Mouse (Mus musculus) C2C12 (cell line): ENCODE results near the gene Il33.

Source experiments
- CEBPB ChIP-seq: IDR thresholded peaks from one replicate; pipeline ENCODE4 v1.6.1; 2011; ENCODE audit warnings: low read depth, mild to moderate bottlenecking, control low read depth, moderate library complexity
- CTCF ChIP-seq: IDR thresholded peaks from one replicate; pipeline ENCODE4 v1.5.1; 2011; ENCODE audit not compliant: control insufficient read depth, insufficient read depth, insufficient read length
- FOSL1 ChIP-seq: IDR thresholded peaks from one replicate; pipeline ENCODE4 v1.8.0; 2011; ENCODE audit warnings: mild to moderate bottlenecking, low read length; ENCODE audit not compliant: poor library complexity, insufficient read depth, severe bottlenecking
- MAX ChIP-seq: IDR thresholded peaks from one replicate; pipeline ENCODE4 v1.6.1; 2011; ENCODE audit warnings: mild to moderate bottlenecking, control low read depth
- MYOD1 ChIP-seq: IDR thresholded peaks from one replicate; pipeline ENCODE4 v1.6.1; 2011; ENCODE audit warnings: low read depth; ENCODE audit not compliant: control insufficient read depth, insufficient read length
- MYOG ChIP-seq: IDR thresholded peaks from one replicate; pipeline ENCODE4 v1.6.1; 2011; ENCODE audit not compliant: control insufficient read depth, insufficient read length; ENCODE audit errors: extremely low read depth
- USF1 ChIP-seq: IDR thresholded peaks from one replicate; pipeline ENCODE4 v1.6.1; 2011; ENCODE audit warnings: low read depth, mild to moderate bottlenecking, control low read depth, moderate library complexity

DNA sequence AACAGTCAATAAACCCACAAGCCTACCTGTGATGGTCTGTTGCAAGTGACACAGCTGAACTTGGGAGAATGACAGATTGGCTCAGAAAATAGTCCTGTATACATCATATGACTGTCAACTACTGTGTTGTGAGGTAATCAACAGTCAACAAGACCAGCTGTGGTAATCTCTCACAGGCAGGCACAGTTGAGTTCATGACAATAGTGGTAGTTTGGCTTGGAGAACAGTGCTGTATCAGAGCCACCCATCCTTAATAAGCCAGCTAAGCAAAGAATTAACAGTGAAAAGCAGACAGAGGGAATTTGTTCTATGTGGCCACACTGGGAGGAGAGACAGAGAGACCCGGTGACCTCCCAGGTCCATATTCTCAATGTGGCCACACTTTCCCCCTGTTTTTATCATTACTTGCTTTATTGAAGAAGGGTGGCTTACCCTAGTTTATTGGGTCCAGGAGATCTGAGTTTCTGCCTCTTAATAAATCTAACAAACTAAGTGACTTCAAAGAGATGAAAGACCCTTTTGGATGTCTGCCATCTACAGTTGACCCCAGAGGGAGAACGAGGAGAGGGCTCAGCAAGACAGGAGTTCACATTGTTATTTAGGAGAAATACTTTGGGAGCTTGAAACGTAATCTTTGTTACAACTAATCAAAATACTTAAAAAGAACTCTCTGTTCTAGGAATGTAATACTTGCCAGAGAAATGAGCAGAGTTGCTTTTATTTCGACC is 22.4 kb upstream of the Il33 start:
- no peak for TF ChIP-seq CTCF
- TF ChIP-seq USF1 = no peak
- no peak for TF ChIP-seq MAX
- no peak for TF ChIP-seq MYOG
- no peak for TF ChIP-seq CEBPB
- TF ChIP-seq FOSL1 = no peak
- no peak for TF ChIP-seq MYOD1
